Mouse (Mus musculus) layer of hippocampus, postnatal 36 days (tissue): Measurements from ENCODE around the gene Pramel3. TPM values are rescaled to one million over a fixed set of nuclear protein-coding genes. Genes with fewer than 3 reads are reported as not detected.
"Not testable (repeated sequence)": the region's sequence is repeated elsewhere in the genome, so short reads cannot be mapped to it uniquely, and the experiment has no call there.

ENCODE experiments used
- DNase-seq, 2 experiments: peaks; one replicate each; pipeline ENCODE4 v3.0.0; 2022
- total RNA-seq, 2 experiments: library from RNA; stranded (reverse); gene quantifications; 2 replicates each; pipeline ENCODE4 v1.2.3; 2021

Gene Pramel3
- not detected for total RNA-seq

GRCm38 (mm10) chrX:135302007-135302406, at the start of gene Pramel3:
Pramel3 (plus strand) TSS chrX:135302307.
- DNase-seq: not testable (repeated sequence)

- DNase-seq: not testable (repeated sequence)
Measured at GRCm38 (mm10) chrX:135360685-135361084, 58.6 kb downstream of the Pramel3 start.

GRCm38 (mm10) chrX:135361943-135362342, 59.8 kb downstream of the Pramel3 start:
- DNase-seq: not testable (repeated sequence)

Other genes starting within 250 kb of the Pramel3 start
- gene Gm15023, start 124.7 kb upstream of the Pramel3 start, total RNA-seq: not detected
- gene Tceal6, start 91.6 kb upstream of the Pramel3 start, total RNA-seq: 100 to 1,000 TPM in 1 of 2 experiments, 10 to 100 TPM in 1; 99.0 to 101 TPM
- gene Gm5128, start 71.0 kb downstream of the Pramel3 start, total RNA-seq: not detected
- gene Gm7903, start 131.5 kb downstream of the Pramel3 start, total RNA-seq: not detected
- not detected for gene AV320801, start 192.3 kb downstream of the Pramel3 start, total RNA-seq